Mouse (Mus musculus): ENCODE data around the gene Rfx3.

- TF ChIP-seq EP300 (IDR thresholded peaks at IDR 0.05) = no peak
- TF ChIP-seq CTCF (IDR thresholded peaks at IDR 0.05) = no peak
These were observed 263.7 kb downstream of the Rfx3 start for GRCm38 (mm10) chr19:27747301-27747700.

All from lung, postnatal 0 days (tissue).